Mouse (Mus musculus) embryonic facial prominence, embryonic 12.5 days (tissue): ENCODE measurements around the gene Ankrd55. TPM values are rescaled to one million over a fixed set of nuclear protein-coding genes. Genes with fewer than 3 reads are reported as not detected.

Experiments
- ATAC-seq: fragments of 200-750 bp; cut with Nextera tagmentation; 2 replicates; pipeline ENCODE4 v1.8.0; 2017; ENCODE audit not compliant: insufficient number of reproducible peaks, insufficient read depth, low FRiP score, low TSS enrichment
- H3K27ac ChIP-seq: fragments of 300-500 bp; sonication (generic); 2 replicates; pipeline ENCODE4 v1.5.1; 2016; ENCODE audit warnings: mild to moderate bottlenecking
- H3K27me3 ChIP-seq: fragments of 300-500 bp; sonication (generic); 2 replicates; pipeline ENCODE4 v1.6.1; 2016; ENCODE audit warnings: mild to moderate bottlenecking, moderate library complexity
- H3K36me3 ChIP-seq: fragments of 300-500 bp; sonication (generic); 2 replicates; pipeline ENCODE4 v1.6.1; 2016; ENCODE audit warnings: mild to moderate bottlenecking
- H3K4me1 ChIP-seq: fragments of 300-500 bp; sonication (generic); 2 replicates; pipeline ENCODE4 v1.6.1; 2016
- H3K4me2 ChIP-seq: fragments of 300-500 bp; sonication (generic); replicated peaks from 2 replicates; pipeline ENCODE4 v1.6.1; 2016; ENCODE audit warnings: mild to moderate bottlenecking, moderate library complexity
- H3K4me3 ChIP-seq: fragments of 300-500 bp; sonication (generic); 2 replicates; pipeline ENCODE4 v1.5.1; 2016; ENCODE audit warnings: mild to moderate bottlenecking
- H3K9ac ChIP-seq: fragments of 300-500 bp; sonication (generic); 2 replicates; pipeline ENCODE4 v1.6.1; 2016; ENCODE audit warnings: mild to moderate bottlenecking, moderate library complexity
- H3K9me3 ChIP-seq: fragments of 300-500 bp; sonication (generic); 2 replicates; pipeline ENCODE4 v1.6.1; 2016; ENCODE audit warnings: mild to moderate bottlenecking, moderate library complexity
- WGBS: fragments of 180-500 bp; shearing (Covaris S2); methylation state at CpG from one replicate; pipeline ENCODE4 v1.1.7; 2016; 5-methylcytosine and 5-hydroxymethylcytosine counted together
- polyA plus RNA-seq: library from polyadenylated mRNA; unstranded; fragments of >200 nt; fragmentation: Nextera tagmentation; extraction: Ambion mirVana; gene quantifications from 2 replicates; pipeline ENCODE4 v1.2.1, GENCODE M21; 2016

The Ankrd55 gene
- polyA plus RNA-seq, 1 experiment from 2014 or later: 1.8 TPM

- ATAC-seq: no peak
- no peak overlapping the region for H3K4me2 ChIP-seq
- H3K36me3 ChIP-seq: no peaks in the 10 kb centered on the region
- no peak overlapping the region for H3K27ac ChIP-seq
- no peaks in the 10 kb centered on the region for H3K9me3 ChIP-seq
- WGBS: 87% methylated on average over 3 of the region's 3 CpGs
- no peak overlapping the region for H3K9ac ChIP-seq
- no peak overlapping the region for H3K4me3 ChIP-seq
- 0 out of 2 replicates have a peak, but pooled peaks cover 8% of the 10 kb centered on the region for H3K4me1 ChIP-seq
- no peaks in the 10 kb centered on the region for H3K27me3 ChIP-seq
These were observed 75.5 kb downstream of the Ankrd55 start for GRCm38 (mm10) chr13:112363746-112364145.

- Histone ChIP-seq H3K27me3 (no peaks in the 10 kb centered on the region), H3K27ac (no peak overlapping the region), H3K4me1 (0 out of 2 replicates have a peak, but pooled peaks cover 8% of the 10 kb centered on the region), H3K4me2 (no peak overlapping the region), H3K4me3 (no peak overlapping the region), H3K9ac (no peak overlapping the region), H3K36me3 (no peaks in the 10 kb centered on the region), H3K9me3 (no peaks in the 10 kb centered on the region)
- WGBS: 82% methylated on average over 5 of the region's 5 CpGs
- ATAC-seq: no peak
These were observed 76.4 kb downstream of the Ankrd55 start for GRCm38 (mm10) chr13:112364698-112365097.

GRCm38 (mm10) chr13:112365303-112365702 is 77.1 kb downstream of the Ankrd55 start:
- no peaks in the 10 kb centered on the region for H3K27me3 ChIP-seq
- 0 out of 2 replicates have a peak overlapping the region, but pooled peaks have one; percentile 41 for H3K27ac ChIP-seq
- H3K4me2 ChIP-seq: no peak overlapping the region
- H3K9me3 ChIP-seq: no peaks in the 10 kb centered on the region
- H3K36me3 ChIP-seq: no peaks in the 10 kb centered on the region
- WGBS: 69% methylated on average over 5 of the region's 5 CpGs
- no peak for ATAC-seq
- 0 out of 2 replicates have a peak, but pooled peaks cover 8% of the 10 kb centered on the region for H3K4me1 ChIP-seq
- H3K4me3 ChIP-seq: no peak overlapping the region
- H3K9ac ChIP-seq: no peak overlapping the region

- Histone ChIP-seq H3K4me2 (no peak overlapping the region), H3K27ac (0 out of 2 replicates have a peak overlapping the region, but pooled peaks have one; percentile 41), H3K9me3 (no peaks in the 10 kb centered on the region), H3K27me3 (no peaks in the 10 kb centered on the region), H3K9ac (no peak overlapping the region), H3K4me3 (no peak overlapping the region), H3K4me1 (0 out of 2 replicates have a peak, but pooled peaks cover 8% of the 10 kb centered on the region), H3K36me3 (no peaks in the 10 kb centered on the region)
- 55% methylated on average over 4 of the region's 4 CpGs for WGBS
- ATAC-seq: no peak
These were observed 77.5 kb downstream of the Ankrd55 start for GRCm38 (mm10) chr13:112365762-112366161.

GRCm38 (mm10) chr13:112366321-112367029 is 78.2 kb downstream of the Ankrd55 start:
- WGBS: 82% methylated on average over 4 of the region's 4 CpGs
- H3K27ac ChIP-seq: no peak overlapping the region

DNA sequence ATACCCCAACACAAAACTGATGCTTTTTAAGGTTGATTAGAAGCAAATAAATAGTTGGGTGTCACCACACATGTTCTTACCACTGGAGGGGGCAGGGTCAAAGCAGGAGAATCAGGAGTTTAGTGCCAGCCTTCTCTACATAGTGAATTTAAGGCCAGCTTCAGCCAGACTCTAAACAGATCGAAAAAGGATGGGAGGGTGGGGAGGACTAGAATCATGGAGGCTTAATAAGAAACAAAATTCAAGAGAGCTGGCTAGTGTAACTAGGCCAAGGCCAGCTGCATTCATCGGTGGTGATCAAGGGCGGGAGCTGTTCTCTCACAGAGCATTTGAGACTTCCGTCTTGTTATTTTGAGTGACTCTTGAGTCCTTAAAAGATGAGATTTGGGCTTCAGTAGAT is 83.5 kb downstream of the Ankrd55 start:
- Histone ChIP-seq H3K27me3 (no peaks in the 10 kb centered on the region), H3K36me3 (no peaks in the 10 kb centered on the region), H3K4me1 (peaks cover 3% of the 10 kb centered on the region; the same call in 1 of the 2 replicates), H3K9ac (no peak overlapping the region), H3K4me3 (no peak overlapping the region), H3K9me3 (no peaks in the 10 kb centered on the region), H3K27ac (no peak overlapping the region), H3K4me2 (no peak overlapping the region)
- 94% methylated on average over 4 of the region's 4 CpGs for WGBS
- ATAC-seq: no peak

More at GRCm38 (mm10) chr13:112366321-112367029, 78.2 kb downstream of the Ankrd55 start:
- no peaks in the 10 kb centered on the region for H3K27me3 ChIP-seq
- no peak for ATAC-seq
- no peak overlapping the region for H3K4me3 ChIP-seq
- H3K4me2 ChIP-seq: no peak overlapping the region
- no peaks in the 10 kb centered on the region for H3K36me3 ChIP-seq
- H3K9me3 ChIP-seq: no peaks in the 10 kb centered on the region
- 0 out of 2 replicates have a peak, but pooled peaks cover 8% of the 10 kb centered on the region for H3K4me1 ChIP-seq
- no peak overlapping the region for H3K9ac ChIP-seq

- Histone ChIP-seq H3K9me3 (no peaks in the 10 kb centered on the region), H3K9ac (no peak overlapping the region), H3K27ac (no peak overlapping the region), H3K27me3 (no peaks in the 10 kb centered on the region), H3K36me3 (no peaks in the 10 kb centered on the region), H3K4me1 (peaks cover 3% of the 10 kb centered on the region; the same call in 1 of the 2 replicates), H3K4me3 (no peak overlapping the region), H3K4me2 (no peak overlapping the region)
- WGBS: 48% methylated on average over 8 of the region's 8 CpGs
- 0 out of 2 replicates have a peak, but pooled peaks have one; percentile 35 for ATAC-seq
These were observed 87.5 kb downstream of the Ankrd55 start for GRCm38 (mm10) chr13:112375766-112376165.

DNA sequence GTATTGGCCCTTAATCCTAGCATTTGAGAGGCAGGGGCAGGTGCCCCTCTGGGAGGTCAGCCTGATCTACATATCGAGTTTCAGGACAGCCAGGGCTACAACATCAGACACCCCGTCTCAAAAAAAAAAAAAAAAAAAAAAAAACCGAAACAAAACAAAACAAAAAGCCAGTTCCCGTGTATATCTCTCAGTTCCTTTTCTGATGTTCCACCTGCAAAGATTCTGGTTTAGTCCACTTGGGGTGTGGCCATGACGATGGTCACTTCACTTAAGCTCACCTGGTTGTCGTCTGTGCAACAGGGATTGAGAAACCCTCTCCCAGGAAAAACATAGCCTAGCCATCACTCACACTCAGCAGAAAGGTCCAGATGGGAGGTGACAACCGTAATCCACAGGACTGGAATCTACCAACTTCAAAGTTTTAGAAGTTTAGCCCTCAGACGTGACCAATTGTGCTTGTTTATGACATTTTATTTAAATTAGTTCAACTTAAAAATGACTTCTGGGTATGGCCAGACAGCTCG is 90.6 kb downstream of the Ankrd55 start:
- no peaks in the 10 kb centered on the region for H3K27me3 ChIP-seq
- H3K4me2 ChIP-seq: no peak overlapping the region
- no peak overlapping the region for H3K4me3 ChIP-seq
- no peaks in the 10 kb centered on the region for H3K36me3 ChIP-seq
- H3K4me1 ChIP-seq: peaks cover 17% of the 10 kb centered on the region
- no peaks in the 10 kb centered on the region for H3K9me3 ChIP-seq
- H3K27ac ChIP-seq: no peak overlapping the region
- WGBS: 73% methylated on average over 9 of the region's 9 CpGs
- H3K9ac ChIP-seq: no peak overlapping the region
- ATAC-seq: no peak

DNA sequence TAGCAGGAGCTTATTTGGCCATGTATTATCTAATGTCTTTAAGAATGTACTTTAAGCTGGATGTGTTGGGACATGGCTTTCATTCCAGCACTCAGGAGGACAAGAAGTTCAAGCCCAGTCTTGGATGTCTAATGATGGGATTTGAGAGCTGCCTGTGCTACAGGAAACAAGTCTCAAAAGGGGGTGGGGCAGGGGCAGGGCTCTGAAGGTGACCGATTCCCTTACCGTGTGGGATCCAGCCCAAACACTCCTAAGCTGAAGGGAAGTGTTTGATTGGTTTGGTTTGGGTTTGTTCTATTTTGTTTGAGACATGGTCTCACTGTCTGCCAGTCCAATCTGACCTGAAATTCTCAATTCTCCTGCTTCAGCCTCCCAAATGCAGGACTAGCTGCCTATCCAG is 93.2 kb downstream of the Ankrd55 start:
- no peak overlapping the region for H3K27ac ChIP-seq

DNA sequence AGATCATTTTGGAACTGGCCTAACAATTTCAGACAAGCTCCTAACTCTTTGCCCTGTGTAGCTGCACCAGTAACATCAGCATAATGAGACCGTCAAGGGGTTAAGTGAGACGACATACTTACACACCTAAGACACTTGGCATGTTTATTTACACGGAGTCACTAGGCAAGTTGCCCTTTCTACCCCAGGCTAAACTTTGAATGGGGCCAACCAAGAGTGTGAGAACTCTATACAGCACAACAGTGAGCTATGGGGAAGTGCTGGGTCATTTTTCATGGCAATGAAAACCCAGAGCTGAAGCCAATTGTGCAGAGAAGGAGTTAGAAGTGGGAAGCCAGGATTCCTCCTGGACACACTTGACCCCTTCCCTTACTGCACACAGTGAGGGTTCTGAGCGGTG is 94.2 kb downstream of the Ankrd55 start:
- WGBS: 55% methylated on average over 4 of the region's 4 CpGs
- no peaks in the 10 kb centered on the region; the same call in 1 of the 2 replicates for H3K27me3 ChIP-seq
- ATAC-seq: peak; percentile 31; the same call in 1 of the 2 replicates
- no peak overlapping the region for H3K4me2 ChIP-seq
- H3K4me1 ChIP-seq: peaks cover 19% of the 10 kb centered on the region
- H3K27ac ChIP-seq: peak overlapping the region; percentile 81
- H3K4me3 ChIP-seq: no peak overlapping the region
- H3K36me3 ChIP-seq: no peaks in the 10 kb centered on the region
- no peaks in the 10 kb centered on the region for H3K9me3 ChIP-seq
- H3K9ac ChIP-seq: no peak overlapping the region

More for the DNA sequence above, 93.2 kb downstream of the Ankrd55 start:
- H3K9me3 ChIP-seq: no peaks in the 10 kb centered on the region
- no peak for ATAC-seq
- no peaks in the 10 kb centered on the region for H3K36me3 ChIP-seq
- H3K4me3 ChIP-seq: no peak overlapping the region
- H3K4me1 ChIP-seq: peaks cover 19% of the 10 kb centered on the region
- H3K9ac ChIP-seq: no peak overlapping the region
- WGBS: 46% methylated on average over 2 of the region's 2 CpGs
- H3K27me3 ChIP-seq: no peaks in the 10 kb centered on the region
- H3K4me2 ChIP-seq: no peak overlapping the region

DNA sequence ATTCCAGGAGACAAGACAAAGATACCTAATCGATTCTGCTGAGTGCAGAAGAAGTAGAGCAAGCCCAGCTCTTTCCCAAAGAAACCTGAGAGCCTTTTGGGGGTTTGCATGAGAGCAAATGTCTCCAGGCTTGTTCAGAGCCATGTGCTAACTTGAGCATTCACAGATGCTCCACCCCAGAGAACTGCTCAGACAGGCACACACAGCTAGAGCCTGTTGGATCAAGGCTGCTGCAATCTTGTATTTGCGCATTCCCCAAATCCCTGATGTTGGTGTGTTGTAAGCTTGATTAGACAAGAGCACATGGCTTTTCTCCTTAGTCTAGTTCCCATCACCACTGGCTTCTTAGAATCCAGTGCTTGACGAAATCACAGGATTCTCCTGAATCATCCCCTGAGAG is 94.7 kb downstream of the Ankrd55 start:
- Histone ChIP-seq H3K27ac (peak overlapping the region; percentile 81), H3K4me1 (peaks cover 19% of the 10 kb centered on the region), H3K4me2 (no peak overlapping the region), H3K4me3 (no peak overlapping the region), H3K36me3 (no peaks in the 10 kb centered on the region), H3K27me3 (no peaks in the 10 kb centered on the region; the same call in 1 of the 2 replicates), H3K9me3 (no peaks in the 10 kb centered on the region), H3K9ac (no peak overlapping the region)
- peak; percentile 83 for ATAC-seq
- 47% methylated on average over 3 of the region's 3 CpGs for WGBS
